Mouse (Mus musculus) liver, embryonic 11.5 days (tissue): ENCODE measurements at regions not wholly inside any gene's neighbourhood (a gene's known extent, or its start where the extent isn't known, plus 50 kb on each side); places are given as distances from the start of the nearest gene placed in this dataset.

Experiments used
- ATAC-seq: fragments of 200-750 bp; cut with Nextera tagmentation; replicated peaks from 2 replicates; pipeline ENCODE4 v1.8.0; 2017; ENCODE audit warnings: moderate number of reproducible peaks, mild to moderate bottlenecking, moderate TSS enrichment, moderate library complexity; ENCODE audit not compliant: low FRiP score
- DNase-seq: peaks from one replicate; pipeline ENCODE4 v3.0.0-alpha.2; 2017; ENCODE audit warnings: low spot score
- H3K27ac ChIP-seq: fragments of 300-500 bp; sonication (generic); 2 replicates; pipeline ENCODE4 v1.5.1; 2014; ENCODE audit warnings: mild to moderate bottlenecking, low read depth, low read length, control low read depth
- H3K27me3 ChIP-seq: fragments of 300-500 bp; sonication (generic); replicated peaks from 2 replicates; pipeline ENCODE4 v1.6.1; 2014; ENCODE audit warnings: low read length, mixed read lengths; ENCODE audit not compliant: control insufficient read depth, insufficient read depth
- H3K36me3 ChIP-seq: fragments of 300-500 bp; sonication (generic); 2 replicates; pipeline ENCODE4 v1.6.1; 2014; ENCODE audit warnings: mild to moderate bottlenecking, low read length, moderate library complexity, mixed read lengths; ENCODE audit not compliant: control insufficient read depth, insufficient read depth
- H3K4me1 ChIP-seq: fragments of 300-500 bp; sonication (generic); replicated peaks from 2 replicates; pipeline ENCODE4 v1.6.1; 2014; ENCODE audit warnings: low read length, mixed read lengths; ENCODE audit not compliant: control insufficient read depth, insufficient read depth
- H3K4me2 ChIP-seq: fragments of 300-500 bp; sonication (generic); 2 replicates; pipeline ENCODE4 v1.6.1; 2014; ENCODE audit warnings: mild to moderate bottlenecking, control low read depth, moderate library complexity
- H3K4me3 ChIP-seq: fragments of 300-500 bp; sonication (generic); 2 replicates; pipeline ENCODE4 v1.5.1; 2014; ENCODE audit warnings: low read depth, low read length, control low read depth
- H3K9ac ChIP-seq: fragments of 300-500 bp; sonication (generic); 2 replicates; pipeline ENCODE4 v1.6.1; 2014; ENCODE audit warnings: low read depth, low read length, control low read depth
- H3K9me3 ChIP-seq: fragments of 300-500 bp; sonication (generic); 2 replicates; pipeline ENCODE4 v1.6.1; 2016; ENCODE audit warnings: low read length, inconsistent platforms, mixed read lengths; ENCODE audit not compliant: control insufficient read depth
- WGBS: fragments of 180-500 bp; shearing (Covaris S2); extraction: QIAGEN DNeasy Blood & Tissue Kit; methylation state at CpG from one replicate; pipeline ENCODE4 v1.1.7; 2014; 5-methylcytosine and 5-hydroxymethylcytosine counted together

DNA sequence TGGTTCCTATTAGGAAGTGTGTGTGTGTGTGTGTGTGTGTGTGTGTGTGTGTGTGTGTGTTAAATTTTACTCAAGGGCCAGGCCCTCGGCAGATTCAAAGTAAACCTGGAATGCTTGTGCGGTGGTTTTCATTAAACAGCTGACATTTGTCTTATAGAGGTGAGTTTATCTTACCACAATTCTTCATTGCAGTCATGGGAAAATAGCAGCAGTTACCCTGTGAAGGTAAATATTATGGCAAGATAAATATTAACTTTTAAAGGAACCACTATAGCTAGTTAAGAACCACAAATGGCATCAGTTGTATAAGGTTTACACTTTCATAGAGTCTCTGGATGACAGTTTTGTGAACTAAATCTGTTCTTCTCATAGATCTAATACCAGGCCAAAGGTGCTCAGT lies 495.6 kb downstream of the Rwdd3 start:
- no peak overlapping the region for H3K4me3 ChIP-seq
- H3K36me3 ChIP-seq: no peaks in the 10 kb centered on the region
- no peaks in the 10 kb centered on the region for H3K4me1 ChIP-seq
- DNase-seq (no peak), ATAC-seq (no peak)
- H3K9ac ChIP-seq: no peak overlapping the region
- WGBS: 70% methylated on average over 2 of the region's 2 CpGs
- no peak overlapping the region for H3K27ac ChIP-seq
- no peaks in the 10 kb centered on the region for H3K27me3 ChIP-seq
- H3K4me2 ChIP-seq: no peak overlapping the region
- no peaks in the 10 kb centered on the region for H3K9me3 ChIP-seq

DNA sequence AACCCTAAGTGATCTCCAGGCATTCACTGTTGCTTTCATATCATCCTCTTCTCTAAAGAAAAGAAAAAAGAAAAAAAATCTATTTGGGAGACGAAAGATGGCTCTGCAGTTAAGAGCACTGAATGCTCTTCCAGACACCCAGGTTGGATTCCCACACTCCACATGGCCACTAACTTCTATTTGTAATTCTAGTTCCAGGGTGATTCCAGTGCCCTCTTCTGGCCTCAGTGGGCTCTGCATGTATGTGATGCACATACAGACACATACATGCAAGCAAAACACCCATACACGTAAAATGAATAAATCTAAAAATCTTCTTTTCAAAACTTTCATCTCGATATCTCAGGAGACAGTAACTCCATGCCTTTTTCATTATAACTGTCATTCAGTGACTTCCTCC lies 502.8 kb downstream of the Rwdd3 start:
- no peak for DNase-seq
- Histone ChIP-seq H3K9me3 (no peaks in the 10 kb centered on the region), H3K27me3 (no peaks in the 10 kb centered on the region), H3K4me1 (no peaks in the 10 kb centered on the region), H3K9ac (no peak overlapping the region), H3K4me3 (no peak overlapping the region), H3K36me3 (no peaks in the 10 kb centered on the region), H3K4me2 (no peak overlapping the region), H3K27ac (no peak overlapping the region)
- 80% methylated on average over 3 of the region's 3 CpGs for whole genome bisulfite sequencing
- ATAC-seq: no peak

DNA sequence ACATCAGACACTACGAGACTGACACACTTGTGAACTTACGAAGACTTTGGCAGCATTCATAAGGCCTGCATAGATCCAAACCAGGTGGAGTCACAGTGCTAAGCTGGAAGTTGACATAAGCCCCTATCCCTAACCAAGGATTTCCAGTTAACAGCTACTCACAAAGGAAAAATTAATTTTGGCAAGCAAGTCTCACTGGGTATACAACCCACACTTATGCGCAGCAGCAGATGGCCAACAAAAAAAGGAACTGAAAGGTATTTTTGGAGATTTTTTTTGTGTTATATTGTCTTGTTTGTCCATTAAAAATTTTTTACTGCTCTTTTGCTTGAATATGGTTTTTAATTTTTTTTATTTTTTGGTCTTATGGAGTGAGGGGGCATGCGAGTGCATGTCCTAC lies 509.0 kb downstream of the Rwdd3 start:
- H3K27me3 ChIP-seq: no peaks in the 10 kb centered on the region
- H3K4me3 ChIP-seq: no peak overlapping the region
- ATAC-seq: no peak
- no peak overlapping the region for H3K4me2 ChIP-seq
- H3K9me3 ChIP-seq: no peaks in the 10 kb centered on the region
- no peak overlapping the region for H3K27ac ChIP-seq
- WGBS: 86% methylated on average over 4 of the region's 4 CpGs
- no peaks in the 10 kb centered on the region for H3K36me3 ChIP-seq
- DNase-seq: no peak
- no peak overlapping the region for H3K9ac ChIP-seq
- no peaks in the 10 kb centered on the region for H3K4me1 ChIP-seq

DNA sequence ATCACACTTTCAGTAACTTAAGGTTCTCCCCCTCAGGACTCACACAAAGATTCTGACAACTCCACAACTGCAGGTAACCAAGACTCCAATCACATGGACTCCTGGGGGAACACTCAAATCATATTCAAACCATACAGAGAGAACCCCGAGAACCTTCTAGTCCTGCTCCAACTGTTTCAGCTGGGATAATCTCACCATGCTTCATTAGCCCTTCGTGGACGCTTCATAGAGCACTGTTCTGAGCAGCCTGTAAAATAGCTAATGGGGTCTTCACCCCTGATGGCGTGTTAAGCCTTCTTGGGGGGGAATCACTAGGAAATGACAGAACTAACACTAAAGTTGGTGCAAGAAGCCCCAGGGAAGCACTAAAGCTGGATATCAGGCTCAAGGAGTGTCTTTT lies 510.7 kb downstream of the Rwdd3 start:
- H3K36me3 ChIP-seq: no peaks in the 10 kb centered on the region
- no peak overlapping the region for H3K4me3 ChIP-seq
- no peak for ATAC-seq
- H3K27ac ChIP-seq: no peak overlapping the region
- DNase-seq: no peak
- H3K9ac ChIP-seq: no peak overlapping the region
- WGBS: 81% methylated on average over 4 of the region's 4 CpGs
- no peak overlapping the region for H3K4me2 ChIP-seq
- no peaks in the 10 kb centered on the region for H3K9me3 ChIP-seq
- no peaks in the 10 kb centered on the region for H3K27me3 ChIP-seq
- H3K4me1 ChIP-seq: no peaks in the 10 kb centered on the region

DNA sequence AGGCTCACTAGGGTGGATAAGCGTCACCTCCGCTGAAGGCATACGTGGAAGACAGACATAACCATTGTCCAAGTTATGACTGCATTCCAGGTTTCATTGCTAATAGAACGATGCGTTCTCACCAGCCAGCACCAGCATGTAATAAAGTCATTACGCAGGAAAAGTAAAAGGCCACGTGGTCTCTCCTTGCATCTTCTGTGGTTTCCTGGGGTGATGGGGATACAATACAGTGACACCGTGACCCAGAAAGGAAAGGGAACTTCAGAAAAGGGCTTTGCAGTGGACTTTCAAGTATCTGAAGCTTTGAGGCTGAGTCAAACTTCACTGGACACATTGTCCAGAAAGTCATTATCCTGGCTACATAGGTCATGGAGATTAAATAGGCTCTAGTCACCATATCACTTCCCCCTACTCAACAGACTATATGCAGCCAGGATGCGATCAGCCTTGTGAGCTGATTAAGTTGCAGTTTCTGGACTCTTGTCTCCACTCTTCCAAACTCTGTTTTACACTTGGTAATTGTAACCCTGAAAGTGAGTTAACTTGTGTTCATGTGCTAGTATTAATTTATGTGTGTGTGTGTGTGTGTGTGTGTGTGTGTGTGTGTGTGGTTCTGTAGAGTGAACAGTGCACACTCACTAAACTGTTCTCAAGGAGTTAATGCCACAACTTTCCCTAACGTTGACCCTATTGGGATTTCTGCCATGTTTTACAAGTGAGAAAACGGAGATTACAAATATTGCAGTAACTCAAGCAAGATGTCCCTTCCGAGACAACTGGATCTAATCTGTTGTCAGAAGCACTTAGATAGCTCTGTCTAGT lies 522.2 kb downstream of the Rwdd3 start:
- ATAC-seq (no peak), DNase-seq (no peak)
- WGBS: 75% methylated on average over 12 of the region's 12 CpGs
- H3K4me1 ChIP-seq: no peaks in the 10 kb centered on the region
- H3K27me3 ChIP-seq: no peaks in the 10 kb centered on the region
- H3K9me3 ChIP-seq: no peaks in the 10 kb centered on the region
- no peak overlapping the region for H3K9ac ChIP-seq
- H3K4me3 ChIP-seq: no peak overlapping the region
- H3K27ac ChIP-seq: no peak overlapping the region
- no peaks in the 10 kb centered on the region for H3K36me3 ChIP-seq
- no peak overlapping the region for H3K4me2 ChIP-seq

DNA sequence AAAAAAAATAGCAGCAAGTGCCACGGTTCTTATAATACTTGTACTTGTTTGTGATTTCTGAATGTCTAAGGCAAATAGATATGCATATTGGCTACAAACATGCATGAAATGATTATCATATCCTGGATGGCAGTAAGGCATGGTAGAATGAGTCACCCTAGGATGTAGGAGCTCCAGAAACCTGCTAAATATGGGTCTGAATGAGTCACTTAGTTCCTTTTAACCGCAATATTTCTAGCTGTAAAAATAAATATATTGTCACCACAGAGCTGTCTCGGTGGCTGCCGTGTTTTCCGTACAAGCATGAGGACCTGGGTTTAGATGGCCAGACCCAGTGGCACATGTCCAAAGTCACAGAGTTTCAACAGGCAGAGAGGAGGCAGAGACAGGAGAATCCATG lies 523.1 kb downstream of the Rwdd3 start:
- H3K36me3 ChIP-seq: no peaks in the 10 kb centered on the region
- H3K9me3 ChIP-seq: no peaks in the 10 kb centered on the region
- no peak for DNase-seq
- H3K9ac ChIP-seq: no peak overlapping the region
- no peak for ATAC-seq
- 83% methylated on average over 5 of the region's 5 CpGs for WGBS
- H3K4me1 ChIP-seq: no peaks in the 10 kb centered on the region
- no peak overlapping the region for H3K27ac ChIP-seq
- no peaks in the 10 kb centered on the region for H3K27me3 ChIP-seq
- no peak overlapping the region for H3K4me2 ChIP-seq
- no peak overlapping the region for H3K4me3 ChIP-seq

DNA sequence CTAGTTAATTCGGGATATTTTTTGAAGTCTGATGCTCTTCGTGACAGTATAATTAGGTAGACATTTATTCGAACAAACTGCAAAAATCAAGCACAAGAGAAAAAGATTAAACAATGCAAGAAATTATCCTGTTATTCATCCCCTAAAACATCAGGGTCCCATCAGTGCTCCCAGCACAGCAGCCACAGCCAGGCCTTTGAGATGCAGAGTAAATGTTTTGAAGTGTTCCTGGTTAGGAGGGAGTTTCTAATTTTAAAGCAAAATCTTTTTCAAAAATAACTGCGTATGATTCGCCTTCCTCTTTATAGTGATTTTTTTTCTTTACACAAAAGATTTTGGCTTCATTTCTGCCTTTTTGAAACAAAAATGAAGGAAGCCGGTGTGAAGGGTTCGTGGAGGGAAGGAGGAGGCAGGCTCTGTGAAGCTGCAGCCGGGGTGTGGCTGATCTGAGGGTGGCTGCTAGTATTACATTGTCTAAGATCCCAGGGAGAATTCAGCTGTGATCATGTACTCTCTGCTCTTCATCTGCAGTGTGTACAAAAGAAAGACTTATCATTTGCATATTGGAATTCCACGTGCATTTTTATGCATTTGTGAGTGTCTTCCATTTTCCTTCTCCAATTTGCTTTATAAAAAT lies 534.7 kb downstream of the Rwdd3 start:
- no peak for DNase-seq
- H3K9me3 ChIP-seq: no peaks in the 10 kb centered on the region
- no peak overlapping the region for H3K9ac ChIP-seq
- H3K27me3 ChIP-seq: no peaks in the 10 kb centered on the region
- no peak overlapping the region for H3K4me3 ChIP-seq
- no peak overlapping the region for H3K27ac ChIP-seq
- H3K4me2 ChIP-seq: no peak overlapping the region
- ATAC-seq: no peak
- H3K4me1 ChIP-seq: no peaks in the 10 kb centered on the region
- H3K36me3 ChIP-seq: no peaks in the 10 kb centered on the region
- WGBS: 75% methylated on average over 9 of the region's 9 CpGs

DNA sequence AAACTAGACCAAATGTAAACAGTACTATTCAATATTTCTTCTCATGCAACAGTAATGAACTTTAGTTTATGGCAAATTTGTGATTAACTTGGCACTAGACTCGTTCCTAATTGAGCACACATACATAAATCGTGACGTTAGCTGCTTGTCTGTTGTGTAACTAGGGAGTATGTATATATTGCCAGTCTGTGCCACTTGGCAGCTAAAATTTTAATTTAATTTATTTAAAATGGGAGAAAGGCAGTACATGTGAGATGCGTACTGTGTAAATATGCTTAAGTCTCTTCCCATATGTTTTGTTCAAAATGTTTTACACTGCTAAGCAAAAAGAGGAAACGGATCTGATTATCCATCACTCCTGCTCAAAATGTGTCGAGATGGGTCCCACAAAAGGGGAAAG lies 553.1 kb downstream of the Rwdd3 start:
- H3K27me3 ChIP-seq: no peaks in the 10 kb centered on the region
- no peaks in the 10 kb centered on the region for H3K36me3 ChIP-seq
- no peaks in the 10 kb centered on the region for H3K4me1 ChIP-seq
- DNase-seq: no peak
- no peak overlapping the region for H3K9ac ChIP-seq
- H3K27ac ChIP-seq: no peak overlapping the region
- 71% methylated on average over 6 of the region's 6 CpGs for WGBS
- ATAC-seq: no peak
- H3K9me3 ChIP-seq: no peaks in the 10 kb centered on the region
- H3K4me3 ChIP-seq: no peak overlapping the region
- no peak overlapping the region for H3K4me2 ChIP-seq

DNA sequence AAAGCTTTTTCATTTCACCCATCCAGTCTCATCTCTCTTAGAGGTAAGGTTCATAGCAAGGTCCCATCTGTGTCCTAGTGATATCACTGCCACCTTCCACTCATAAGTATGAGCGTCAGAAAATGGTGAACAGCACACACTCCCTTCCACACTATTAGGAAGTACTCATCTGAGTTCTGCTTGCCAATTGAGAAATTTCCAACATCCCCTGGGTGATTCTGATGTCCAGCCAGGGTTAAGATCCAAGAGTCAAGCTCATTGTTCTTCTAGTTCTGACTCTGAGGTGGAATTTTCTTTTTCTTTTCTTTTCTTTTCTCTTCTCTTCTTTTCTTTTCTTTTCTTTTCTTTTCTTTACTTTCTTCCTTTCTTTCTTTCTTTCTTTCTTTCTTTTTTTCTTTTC lies 577.3 kb downstream of the Rwdd3 start:
- 76% methylated on average over 1 of the region's 1 CpGs for WGBS
- no peaks in the 10 kb centered on the region for H3K36me3 ChIP-seq
- DNase-seq: no peak
- no peak overlapping the region for H3K4me2 ChIP-seq
- H3K4me3 ChIP-seq: no peak overlapping the region
- ATAC-seq: no peak
- no peaks in the 10 kb centered on the region for H3K9me3 ChIP-seq
- H3K4me1 ChIP-seq: no peaks in the 10 kb centered on the region
- H3K27me3 ChIP-seq: no peaks in the 10 kb centered on the region
- no peak overlapping the region for H3K9ac ChIP-seq
- no peak overlapping the region for H3K27ac ChIP-seq
